Mouse (Mus musculus): ENCODE measurements around the gene Bcl11b.

- TF ChIP-seq CTCF (conservative IDR thresholded peaks at IDR 0.05 in 1 of 2, IDR thresholded peaks at IDR 0.05 in 1 of 2; ENCODE audit: low read depth in 2 of 2, low read length in 2 of 2) = no peak
- TF ChIP-seq TBP (conservative IDR thresholded peaks at IDR 0.05; ENCODE audit: low read depth, low read length) = no peak
- no peak for TF ChIP-seq ZC3H11A (IDR thresholded peaks at IDR 0.05; ENCODE audit: low read depth, low read length)
- TF ChIP-seq E2F4 (IDR thresholded peaks at IDR 0.05; ENCODE audit: insufficient replicate concordance, low read depth, low read length) = no peak
- no peak for TF ChIP-seq MYC (IDR thresholded peaks at IDR 0.05; ENCODE audit: low read depth, low read length)
- TF ChIP-seq POLR2A (IDR thresholded peaks at IDR 0.05; ENCODE audit: low read depth, low read length) = no peak
- TF ChIP-seq HCFC1 (IDR thresholded peaks at IDR 0.05; ENCODE audit: low read depth, low read length) = no peak
- TF ChIP-seq PAX5 (IDR thresholded peaks at IDR 0.05; ENCODE audit: low read length) = no peak
- TF ChIP-seq MEF2A (IDR thresholded peaks at IDR 0.05; ENCODE audit: borderline replicate concordance, low read depth, low read length) = no peak
Measured at GRCm38 (mm10) chr12:107936972-107937371, 66.4 kb downstream of the Bcl11b start.
